Mouse (Mus musculus): ENCODE measurements around the gene Cyp2w1. TPM values are rescaled to one million over a fixed set of nuclear protein-coding genes. Genes with fewer than 3 reads are reported as not detected.

Gene Cyp2w1
- polyA plus RNA-seq, 1 experiment from 2014 or later, result 11.5 TPM

- no peaks in the 10 kb centered on the region for H3K27me3 ChIP-seq (replicated peaks; ENCODE audit: control insufficient read depth, insufficient read depth, low read length)
- 0 out of 2 replicates have a peak overlapping the region, but pooled peaks have one; percentile 52 for H3K27ac ChIP-seq (replicated peaks; ENCODE audit: low read depth, low read length)
- H3K4me2 ChIP-seq (ENCODE audit: low read depth, low read length), result no peak overlapping the region; the same call in 1 of the 2 replicates
Measured at GRCm38 (mm10) chr5:139405478-139405877, 53.1 kb downstream of the Cyp2w1 start.

GRCm38 (mm10) chr5:139405953-139406352, 53.5 kb downstream of the Cyp2w1 start:
- no peak overlapping the region; the same call in 1 of the 2 replicates for H3K4me2 ChIP-seq (ENCODE audit: low read depth, low read length)
- DNase-seq (ENCODE audit: low spot score), result no peak
- ATAC-seq (ENCODE audit: low read depth), result no peak
- H3K27ac ChIP-seq (replicated peaks; ENCODE audit: low read depth, low read length), result peak overlapping the region; percentile 72; the same call in 1 of the 2 replicates
- H3K4me1 ChIP-seq (ENCODE audit: control insufficient read depth, insufficient read depth, low read length), result peaks cover 19% of the 10 kb centered on the region
- no peaks in the 10 kb centered on the region for H3K9me3 ChIP-seq (ENCODE audit: control insufficient read depth, low read length)
- no peaks in the 10 kb centered on the region for H3K27me3 ChIP-seq (replicated peaks; ENCODE audit: control insufficient read depth, insufficient read depth, low read length)
- H3K9ac ChIP-seq (ENCODE audit: low read depth, low read length), result 0 out of 2 replicates have a peak overlapping the region, but pooled peaks have one; percentile 4
- 64% methylated on average over 3 of the region's 3 CpGs for WGBS
- no peak overlapping the region for H3K4me3 ChIP-seq (ENCODE audit: low read depth, low read length)
- no peaks in the 10 kb centered on the region for H3K36me3 ChIP-seq (ENCODE audit: control insufficient read depth, insufficient read depth, low read length)

More at GRCm38 (mm10) chr5:139405478-139405877, 53.1 kb downstream of the Cyp2w1 start:
- no peaks in the 10 kb centered on the region for H3K36me3 ChIP-seq (ENCODE audit: control insufficient read depth, insufficient read depth, low read length)
- no peak overlapping the region for H3K4me3 ChIP-seq (ENCODE audit: low read depth, low read length)
- H3K9me3 ChIP-seq (ENCODE audit: control insufficient read depth, low read length), result no peaks in the 10 kb centered on the region
- no peak for ATAC-seq (ENCODE audit: low read depth)
- peaks cover 19% of the 10 kb centered on the region for H3K4me1 ChIP-seq (ENCODE audit: control insufficient read depth, insufficient read depth, low read length)
- WGBS, result 66% methylated on average over 7 of the region's 7 CpGs
- DNase-seq (ENCODE audit: low spot score), result no peak
- H3K9ac ChIP-seq (ENCODE audit: low read depth, low read length), result 0 out of 2 replicates have a peak overlapping the region, but pooled peaks have one; percentile 4

MicroRNAs within 50 kb of the gene (microRNA counts, 519-probe panel; counts per million panel counts)
- microRNA mmu-miR-339-3p (19.3 counts per million), microRNA mmu-miR-339-5p (19.3 counts per million)

Small RNA genes within 50 kb of the gene (microRNA-seq; reads per million reads assigned to microRNA genes)
- gene Mir339 (ENCODE audit: borderline number of aligned reads), result 429 reads per million, percentile 68 among the genes with 10 or more reads in this experiment

Other genes starting within 250 kb of the Cyp2w1 start
- 22.8 and 26.1 TPM in 2 replicates for gene Prkar1b, start 202.6 kb upstream of the Cyp2w1 start, polyA plus RNA-seq (2014; fragmentation: Nextera tagmentation; extraction: Ambion mirVana)
- gene Dnaaf5, start 202.4 kb upstream of the Cyp2w1 start, polyA plus RNA-seq (2014; fragmentation: Nextera tagmentation; extraction: Ambion mirVana), result 5.2 and 5.8 TPM in 2 replicates
- 56.3 and 59.5 TPM in 2 replicates for gene Sun1, start 152.0 kb upstream of the Cyp2w1 start, polyA plus RNA-seq (2014; fragmentation: Nextera tagmentation; extraction: Ambion mirVana)
- gene Get4, start 100.3 kb upstream of the Cyp2w1 start, polyA plus RNA-seq (2014; fragmentation: Nextera tagmentation; extraction: Ambion mirVana), result 136 and 156 TPM in 2 replicates
- gene Adap1, start 27.0 kb upstream of the Cyp2w1 start, polyA plus RNA-seq (2014; fragmentation: Nextera tagmentation; extraction: Ambion mirVana), result 5.1 and 5.7 TPM in 2 replicates
- gene Cox19, start 1.2 kb upstream of the Cyp2w1 start, polyA plus RNA-seq (2014; fragmentation: Nextera tagmentation; extraction: Ambion mirVana), result 106 and 107 TPM in 2 replicates
- gene Gpr146, start 25.1 kb downstream of the Cyp2w1 start, polyA plus RNA-seq (2014; fragmentation: Nextera tagmentation; extraction: Ambion mirVana), result 2.0 and 2.8 TPM in 2 replicates
- gene C130050O18Rik, start 52.7 kb downstream of the Cyp2w1 start, polyA plus RNA-seq (2014; fragmentation: Nextera tagmentation; extraction: Ambion mirVana), result 5.2 and 5.5 TPM in 2 replicates
- 5.1 and 6.7 TPM in 2 replicates for gene Gper1, start 70.5 kb downstream of the Cyp2w1 start, polyA plus RNA-seq (2014; fragmentation: Nextera tagmentation; extraction: Ambion mirVana)
- 24.7 and 30.9 TPM in 2 replicates for gene 3110082I17Rik, start 107.9 kb downstream of the Cyp2w1 start, polyA plus RNA-seq (2014; fragmentation: Nextera tagmentation; extraction: Ambion mirVana)
- gene Zfand2a, start 131.9 kb downstream of the Cyp2w1 start, polyA plus RNA-seq (2014; fragmentation: Nextera tagmentation; extraction: Ambion mirVana), result 5.4 and 10.8 TPM in 2 replicates
- gene Uncx, start 190.9 kb downstream of the Cyp2w1 start, polyA plus RNA-seq (2014; fragmentation: Nextera tagmentation; extraction: Ambion mirVana), result 2.5 and 2.9 TPM in 2 replicates

Data from embryonic facial prominence, embryonic 14.5 days (tissue).